Mouse (Mus musculus): ENCODE measurements around the gene Cfap57.
A peak's percentile ranks its signal among the peaks of the same experiment; 100 is the strongest.
"Not testable (repeated sequence)": the region's sequence is repeated elsewhere in the genome, so short reads cannot be mapped to it uniquely, and the experiment has no call there.

The Cfap57 gene

DNA sequence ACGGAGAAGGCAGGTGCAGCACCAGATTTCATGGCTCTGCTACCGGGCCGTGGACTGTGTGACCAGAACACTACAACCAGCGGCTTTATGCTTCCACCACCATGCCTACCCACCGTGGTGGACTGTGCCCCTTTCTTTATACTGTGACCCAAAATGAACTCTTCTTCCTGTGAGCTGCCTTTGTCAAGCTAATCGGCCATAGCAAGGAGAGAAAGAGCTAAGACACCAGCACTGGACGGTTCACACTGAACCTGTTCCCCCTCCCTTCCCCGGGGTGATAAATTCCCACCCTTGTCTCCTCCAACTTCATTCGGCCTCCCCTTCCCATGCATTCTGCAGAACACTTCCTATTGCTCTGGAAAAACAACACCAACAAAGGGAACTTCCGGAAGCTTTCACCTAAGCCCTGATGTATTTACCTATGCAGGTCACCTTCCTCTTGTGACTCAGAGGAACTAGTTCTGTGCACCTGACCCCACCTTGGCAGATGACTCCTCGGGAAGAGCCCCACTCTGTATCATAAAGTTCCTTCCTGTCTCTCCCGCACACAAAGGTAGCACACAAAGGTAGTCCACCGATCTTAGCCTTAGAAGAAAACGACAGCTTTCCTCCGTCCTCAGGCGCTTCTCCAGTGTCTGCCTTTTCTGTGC lies 103.0 kb downstream of the Cfap57 start:
- no peak for DNase-seq

DNA sequence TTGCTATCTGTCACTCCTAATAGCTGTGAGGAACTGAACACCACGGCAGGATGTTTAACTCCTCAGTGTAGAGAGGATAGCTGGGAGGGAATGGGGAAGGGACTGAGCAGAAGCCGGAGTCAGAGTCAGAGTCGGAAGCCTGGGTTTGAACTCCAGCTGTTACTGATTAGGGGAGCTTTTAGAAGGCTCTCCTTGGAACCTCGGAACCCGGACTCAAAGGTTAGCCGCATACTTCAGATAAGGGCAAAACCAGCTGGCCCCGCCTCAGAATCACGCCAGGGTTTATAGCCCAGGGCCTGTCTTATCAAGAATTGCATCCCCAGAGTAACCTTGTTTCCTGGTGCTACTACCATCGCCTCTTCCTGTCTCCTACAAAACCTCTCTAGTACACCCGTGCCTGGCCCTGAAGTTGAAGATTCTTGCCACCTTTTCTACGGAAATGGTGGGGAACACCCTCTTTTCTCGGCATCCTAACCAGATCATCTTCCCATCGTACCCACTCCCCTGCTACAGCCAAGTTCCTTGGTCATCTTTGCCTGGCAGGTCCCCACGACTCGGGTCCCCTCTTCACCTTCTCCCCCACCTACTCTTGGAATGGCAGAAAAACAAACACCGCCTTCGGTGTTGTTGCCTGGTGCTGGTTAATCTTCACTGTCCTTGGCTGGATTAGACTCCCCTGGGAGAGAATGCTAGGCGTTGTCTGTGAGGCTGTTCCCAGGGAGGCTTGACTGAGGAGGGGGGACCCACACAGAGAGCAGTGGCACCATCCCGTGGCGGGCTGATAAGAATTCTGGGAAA lies 103.7 kb downstream of the Cfap57 start:
- DNase-seq: peak; percentile 63

GRCm38 (mm10) chr4:118509050-118509449 lies 111.5 kb downstream of the Cfap57 start:
- DNase-seq: peak; percentile 34

DNA sequence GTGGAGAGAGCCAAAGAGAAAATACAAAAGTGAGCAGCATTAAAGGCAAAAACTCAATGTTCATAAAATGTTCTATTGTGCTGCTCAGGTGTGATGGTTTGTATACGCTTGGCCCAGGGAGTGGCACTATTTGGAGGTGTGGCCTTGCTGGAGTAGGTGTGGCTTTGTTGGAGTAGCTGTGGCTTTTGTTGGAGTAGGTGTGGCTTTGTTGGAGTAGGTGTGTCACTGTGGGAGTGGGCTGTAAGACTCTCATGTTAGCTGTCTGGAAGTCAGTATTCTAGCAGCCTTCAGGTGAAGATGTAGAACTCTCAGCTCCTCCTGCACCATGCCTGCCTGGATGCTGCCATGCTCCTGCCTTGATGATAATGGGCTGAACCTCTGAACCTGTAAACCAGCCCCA lies 113.4 kb downstream of the Cfap57 start:
- not testable (repeated sequence) for DNase-seq

- peak; percentile 64 for DNase-seq
These were observed 115.0 kb downstream of the Cfap57 start for GRCm38 (mm10) chr4:118505551-118505950.
